Mouse (Mus musculus): ENCODE data around the gene Pdk2.
"Not testable (repeated sequence)": the region's sequence is repeated elsewhere in the genome, so short reads cannot be mapped to it uniquely, and the experiment has no call there.

Pdk2 gene

DNA sequence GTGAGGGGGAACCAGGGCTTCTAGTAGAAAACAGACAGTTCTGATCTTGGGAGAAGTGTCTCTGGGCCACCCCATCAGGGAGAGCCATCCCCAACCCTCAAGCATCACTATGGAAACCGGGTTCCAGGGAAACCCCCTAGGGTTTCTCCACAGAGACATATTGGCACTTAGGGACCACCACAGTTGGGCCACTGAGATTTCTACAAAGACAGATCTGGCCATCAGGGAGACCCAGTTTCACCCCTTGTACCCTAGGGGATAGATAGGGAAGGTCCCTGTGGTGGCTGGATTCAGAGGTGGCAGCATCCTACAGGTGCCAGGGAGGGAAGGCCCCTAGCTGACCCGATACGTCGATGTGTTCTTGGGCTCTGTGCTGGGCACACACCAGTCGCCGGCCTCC, 14.3 kb downstream of the Pdk2 start:
- no peak for DNase-seq

DNA sequence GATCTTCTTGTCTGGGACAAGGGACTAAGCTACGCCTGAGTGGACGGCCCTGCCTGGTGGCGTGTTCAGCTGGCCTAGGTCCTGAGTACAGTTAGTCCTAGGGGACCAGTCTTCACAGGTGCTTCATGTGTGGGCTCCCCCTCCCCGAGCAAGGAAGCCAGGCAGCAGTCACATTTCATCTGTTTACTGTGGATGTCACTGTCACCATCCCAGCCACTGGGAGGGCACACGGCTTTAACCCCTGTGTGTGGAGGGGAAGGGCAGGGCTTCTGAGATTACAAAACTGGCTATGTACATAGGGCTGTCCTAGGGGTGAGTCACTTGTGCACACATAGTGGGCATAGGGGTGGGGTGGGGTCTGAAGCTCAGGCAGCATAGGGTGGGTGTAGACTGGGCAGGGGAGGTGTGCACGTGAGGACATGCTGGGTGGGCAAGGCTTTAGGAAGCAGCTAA, 15.0 kb downstream of the Pdk2 start:
- peak in 1 of 2 experiments; percentile 44 for DNase-seq

DNA sequence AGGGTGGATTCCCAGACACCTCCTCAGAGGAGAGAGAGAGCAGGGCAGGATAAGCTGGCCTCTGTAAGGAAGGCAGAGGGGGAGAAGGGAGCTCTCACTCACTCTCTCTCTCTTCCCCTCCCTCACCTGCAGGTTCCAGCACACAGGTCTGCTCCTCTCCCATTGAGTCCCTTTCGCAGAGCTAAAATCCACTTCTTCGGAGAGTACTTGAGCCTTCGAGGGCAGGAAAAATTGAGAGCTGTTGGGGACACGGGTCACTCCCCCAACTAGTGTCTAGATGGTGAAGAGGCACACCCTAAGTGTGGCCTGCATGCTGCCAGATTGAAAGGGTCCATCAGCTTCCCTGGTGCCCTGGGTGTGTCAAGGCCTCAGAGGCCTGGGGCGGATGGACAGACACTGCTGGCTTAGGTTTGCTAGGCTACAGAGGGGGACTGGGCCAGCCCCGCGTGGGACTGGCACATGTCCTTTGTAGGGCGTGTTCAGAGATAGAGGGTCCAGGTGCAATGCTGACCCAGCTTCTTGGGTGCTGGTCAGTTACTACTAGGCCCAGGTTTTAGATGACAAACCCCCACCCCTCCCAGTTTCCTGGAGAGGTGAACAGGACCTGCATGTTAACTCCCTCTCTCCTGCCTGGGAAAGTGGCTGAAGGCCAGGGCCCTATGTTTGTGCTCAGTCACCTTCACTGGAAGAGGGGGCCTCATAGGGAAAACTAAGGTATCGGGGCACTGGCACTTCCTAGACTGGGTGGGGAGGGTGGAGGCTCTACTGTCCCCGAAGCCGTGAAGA, 15.7 kb downstream of the Pdk2 start:
- DNase-seq, result peak in 1 of 2 experiments; percentile 47

DNA sequence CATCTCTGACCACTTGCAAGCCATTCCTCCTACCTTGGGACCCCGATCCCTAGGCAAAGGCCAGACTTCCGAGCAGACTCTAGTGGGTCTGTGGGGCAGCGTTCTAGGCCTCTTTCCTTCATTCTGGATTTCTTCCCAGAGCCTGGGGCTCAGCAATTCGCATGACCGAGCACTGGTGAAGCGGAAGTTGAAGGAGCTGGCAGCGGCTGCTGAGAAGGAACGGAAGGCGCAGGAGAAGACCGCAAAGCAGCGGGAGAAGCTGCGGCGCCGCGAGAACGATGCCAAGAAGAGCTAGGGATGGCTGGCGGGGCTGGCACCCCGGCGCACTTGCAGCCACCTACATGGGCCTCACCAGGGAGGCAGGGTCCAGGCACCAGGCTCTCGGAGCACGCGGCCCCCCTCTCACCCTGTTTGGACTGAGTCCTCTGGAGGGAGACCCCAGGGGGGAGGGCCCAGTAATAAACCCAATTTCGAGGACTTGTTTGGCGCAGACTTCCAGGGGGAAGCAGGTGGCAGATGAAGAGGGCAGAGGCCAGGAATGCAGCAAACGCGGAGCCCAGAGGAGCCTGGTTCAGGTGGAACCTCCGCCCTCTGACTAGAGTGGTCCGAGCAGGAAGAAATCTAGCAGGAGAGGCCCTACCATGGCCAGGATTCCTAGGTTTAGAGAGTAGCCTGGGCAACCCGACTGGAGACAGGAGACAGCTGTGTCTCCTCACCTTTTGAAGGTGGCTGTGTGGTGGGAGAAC, 16.5 kb downstream of the Pdk2 start:
- DNase-seq, result peak; percentile 74 to 76

DNA sequence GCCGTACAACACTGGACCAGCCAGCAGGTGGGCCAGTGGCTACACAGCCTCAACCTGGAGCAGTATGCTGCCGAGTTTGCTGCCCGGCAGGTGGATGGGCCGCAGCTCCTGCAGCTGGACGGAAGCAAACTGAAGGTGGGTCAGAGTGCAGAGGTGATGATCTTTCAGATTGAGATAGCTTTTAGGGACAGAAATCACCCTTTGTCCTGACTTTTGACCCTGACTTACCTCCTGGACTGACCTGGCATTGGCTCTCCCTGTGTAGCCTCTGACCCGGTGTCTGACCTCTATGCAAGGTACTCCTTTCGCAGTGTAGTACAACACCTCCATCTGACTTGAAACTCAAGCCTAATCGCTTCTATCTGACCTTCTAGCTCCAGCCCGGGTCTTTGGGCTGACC, 17.7 kb downstream of the Pdk2 start:
- DNase-seq, result no peak

DNA sequence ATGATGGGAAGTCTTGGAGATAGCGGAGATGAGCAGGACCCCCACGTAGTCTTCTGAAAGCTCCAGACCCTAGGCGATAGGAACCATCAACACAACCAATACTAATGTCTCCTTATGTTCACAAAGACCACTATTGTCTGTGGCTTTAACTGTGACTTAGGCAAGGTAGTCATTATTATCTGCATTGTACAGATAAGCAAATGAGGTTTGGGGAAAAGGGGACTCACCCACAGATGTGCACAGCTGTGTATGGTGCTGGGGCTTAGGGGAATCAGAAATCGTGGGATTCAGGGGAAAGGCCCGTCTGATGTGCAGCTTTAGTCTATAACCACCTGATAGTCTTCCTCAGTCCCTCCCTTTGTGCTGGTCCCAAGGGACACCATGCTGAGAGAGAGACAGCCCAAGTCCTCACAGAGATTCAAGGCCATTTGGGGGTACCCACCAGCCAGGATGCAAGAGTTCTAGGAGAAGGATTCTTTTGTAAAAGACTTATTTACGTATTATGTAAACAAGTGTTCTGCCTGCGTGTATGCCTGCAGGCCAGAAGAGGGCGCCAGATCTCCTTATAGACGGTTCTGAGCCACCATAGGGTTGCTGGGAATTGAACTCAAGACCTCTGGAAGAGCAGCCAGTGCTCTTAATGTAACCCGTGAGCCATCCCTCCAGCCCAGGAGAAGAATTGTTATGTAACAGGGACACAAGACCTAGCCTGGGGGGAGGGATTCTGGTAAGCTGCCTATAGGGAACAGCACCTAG, 18.7 kb downstream of the Pdk2 start:
- no peak for DNase-seq

DNA sequence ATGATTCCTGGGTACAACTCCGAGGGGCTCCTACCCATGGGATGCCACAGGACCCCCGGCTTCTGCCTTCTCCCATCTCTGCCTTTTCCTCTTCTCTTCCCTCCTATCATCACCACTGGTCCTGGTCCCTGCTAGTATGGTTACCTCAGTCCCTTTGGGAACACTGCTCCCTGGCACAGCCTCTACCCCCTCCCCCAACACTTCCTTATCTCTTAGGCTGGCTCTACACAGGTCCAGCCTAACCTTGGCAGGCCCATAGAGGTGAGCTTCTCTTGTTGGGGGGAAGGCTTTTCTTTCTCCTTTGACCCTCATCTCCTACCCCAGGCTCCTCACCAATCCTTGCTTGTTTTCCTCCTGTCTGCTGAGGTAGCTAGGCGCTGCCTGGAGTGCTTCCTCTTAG, 25.7 kb downstream of the Pdk2 start:
- no peak for DNase-seq

DNA sequence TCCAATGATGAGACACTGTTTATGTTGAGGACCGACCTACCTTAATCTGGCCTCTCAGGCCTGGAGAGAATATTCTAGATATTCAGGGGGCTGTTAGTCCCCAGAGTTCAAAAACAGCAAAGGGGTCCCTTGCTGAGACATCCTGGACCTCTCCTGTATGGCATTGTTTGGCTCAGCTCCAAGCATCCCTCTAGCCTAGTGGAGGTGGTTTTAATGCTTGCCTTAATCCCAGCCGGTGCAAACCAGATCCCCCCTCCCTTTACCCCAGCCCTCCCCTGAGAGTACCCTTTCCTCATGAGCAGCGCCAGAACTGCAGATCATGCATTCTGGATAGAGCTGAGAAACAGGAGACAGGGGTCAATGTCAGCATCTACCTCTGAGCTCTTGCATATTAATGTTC, 28.7 kb downstream of the Pdk2 start:
- no peak for DNase-seq

DNA sequence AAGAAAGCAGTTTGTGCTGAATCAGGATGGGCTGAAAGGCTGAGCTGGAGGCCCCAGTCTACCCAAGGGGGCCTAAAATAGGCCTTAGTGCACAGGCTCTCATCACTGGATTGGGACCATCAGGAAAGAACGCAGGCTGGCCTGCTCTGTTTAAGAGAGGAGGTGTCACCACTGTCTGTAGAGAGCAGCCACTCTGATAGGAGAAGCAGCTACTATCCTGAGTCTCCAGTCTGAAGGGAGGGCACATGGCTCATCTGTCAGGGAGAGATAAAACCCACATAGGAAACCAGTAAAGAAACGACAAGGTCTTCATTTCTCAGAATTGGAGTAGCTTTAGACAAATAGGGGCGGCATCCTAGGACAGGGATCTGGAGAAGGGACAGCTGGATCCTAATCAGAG, 29.1 kb downstream of the Pdk2 start:
- DNase-seq, result no peak

DNA sequence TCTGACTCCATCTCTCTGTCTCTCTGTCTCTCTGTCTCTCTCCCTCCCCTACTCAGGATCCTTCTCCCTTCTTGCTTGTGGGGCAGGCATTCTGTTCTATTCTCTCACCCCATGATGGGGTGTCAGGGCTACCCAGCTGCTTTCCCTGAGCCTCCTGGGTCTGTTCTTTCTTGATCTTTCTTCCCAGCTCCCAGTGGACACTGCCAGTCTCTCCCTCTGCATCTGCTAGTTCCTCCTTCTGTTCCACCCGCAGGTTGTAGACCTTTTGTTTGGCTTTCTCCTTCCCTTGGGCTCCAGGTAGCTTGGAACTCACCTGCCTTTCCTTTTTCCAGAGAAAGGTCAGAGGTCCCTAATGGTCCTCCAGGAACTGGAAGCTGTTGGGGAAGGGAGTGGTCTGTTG, 29.7 kb downstream of the Pdk2 start:
- no peak for DNase-seq

DNA sequence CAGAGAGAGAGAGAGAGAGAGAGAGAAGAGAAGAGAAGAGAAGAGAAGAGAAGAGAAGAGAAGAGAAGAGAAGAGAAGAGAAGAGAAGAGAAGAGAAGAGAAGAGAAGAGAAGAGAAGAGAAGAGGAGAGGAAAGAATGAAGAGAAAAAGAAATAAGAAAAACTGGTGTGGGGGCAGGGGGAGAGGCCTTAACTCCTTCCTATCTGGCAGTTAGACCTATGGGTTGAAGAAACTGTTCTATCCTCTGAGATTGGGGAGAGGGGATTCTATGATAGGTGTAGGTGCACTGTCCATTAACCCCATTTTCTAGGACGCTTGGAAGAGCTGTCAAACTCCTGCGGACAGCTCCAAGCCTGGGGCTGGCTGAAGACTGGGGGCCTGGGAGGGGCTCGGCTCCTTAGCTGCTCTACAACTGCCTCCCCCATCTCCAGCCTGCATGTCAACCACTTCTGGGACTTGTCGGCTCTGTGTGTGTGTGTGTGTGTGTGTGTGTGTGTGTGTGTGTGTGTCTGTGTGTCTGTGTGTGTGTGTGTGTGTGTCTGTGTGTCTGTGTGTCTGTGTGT, 30.2 kb downstream of the Pdk2 start:
- not testable (repeated sequence) for DNase-seq

DNA sequence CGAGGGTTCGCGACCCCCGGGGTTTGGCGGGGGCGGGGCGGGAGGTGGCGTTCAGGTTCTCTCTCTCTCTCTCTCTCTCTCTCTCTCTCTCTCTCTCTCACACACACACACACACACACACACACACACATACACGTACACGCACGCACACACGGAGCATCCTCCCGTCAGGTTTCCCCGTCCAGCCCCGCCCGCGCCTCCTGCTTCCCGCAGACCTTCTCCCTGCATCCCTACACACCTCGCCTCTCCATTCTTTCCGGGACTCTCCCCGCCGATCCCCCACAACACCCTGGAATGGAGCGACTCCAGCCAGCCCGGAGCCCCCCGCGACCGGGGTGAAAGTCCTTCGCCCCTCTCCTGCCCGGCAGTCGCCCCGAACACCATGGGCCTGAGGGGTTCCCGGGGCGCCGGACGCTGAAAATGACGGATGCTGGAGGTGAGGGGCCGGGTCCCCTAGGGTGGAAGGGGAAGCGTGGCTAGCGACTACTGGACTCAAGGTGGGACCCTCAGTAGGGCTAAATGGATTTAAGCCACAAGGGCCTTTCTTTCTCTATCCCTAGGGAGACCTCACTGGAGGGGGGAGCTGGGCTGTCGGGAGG, 30.9 kb downstream of the Pdk2 start:
- no peak for DNase-seq

DNA sequence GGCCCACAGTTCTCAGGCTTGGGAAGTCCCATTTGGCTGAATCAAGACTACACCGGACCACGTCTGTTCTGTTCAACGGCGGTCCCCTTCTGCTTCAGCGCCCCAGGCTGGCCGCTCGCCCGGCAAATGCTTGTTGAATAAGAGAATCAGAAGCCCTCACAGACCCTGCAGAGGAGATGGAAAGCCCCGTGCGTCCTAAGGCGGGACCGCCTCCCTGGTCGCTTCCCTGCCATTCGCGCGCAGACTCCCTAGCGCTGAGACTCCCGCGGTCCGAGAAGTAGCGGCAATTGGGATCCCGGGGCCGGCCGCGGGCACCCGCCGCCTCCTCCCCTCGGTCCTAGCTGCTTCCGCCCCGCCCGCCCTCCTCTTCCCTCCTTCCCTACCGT, 31.5 kb downstream of the Pdk2 start, which contains the start of gene Samd14:
Gene Samd14 (plus strand): TSS at position 251 of the 386 bp plus-strand sequence.
- peak; percentile 34 to 73 for DNase-seq

DNA sequence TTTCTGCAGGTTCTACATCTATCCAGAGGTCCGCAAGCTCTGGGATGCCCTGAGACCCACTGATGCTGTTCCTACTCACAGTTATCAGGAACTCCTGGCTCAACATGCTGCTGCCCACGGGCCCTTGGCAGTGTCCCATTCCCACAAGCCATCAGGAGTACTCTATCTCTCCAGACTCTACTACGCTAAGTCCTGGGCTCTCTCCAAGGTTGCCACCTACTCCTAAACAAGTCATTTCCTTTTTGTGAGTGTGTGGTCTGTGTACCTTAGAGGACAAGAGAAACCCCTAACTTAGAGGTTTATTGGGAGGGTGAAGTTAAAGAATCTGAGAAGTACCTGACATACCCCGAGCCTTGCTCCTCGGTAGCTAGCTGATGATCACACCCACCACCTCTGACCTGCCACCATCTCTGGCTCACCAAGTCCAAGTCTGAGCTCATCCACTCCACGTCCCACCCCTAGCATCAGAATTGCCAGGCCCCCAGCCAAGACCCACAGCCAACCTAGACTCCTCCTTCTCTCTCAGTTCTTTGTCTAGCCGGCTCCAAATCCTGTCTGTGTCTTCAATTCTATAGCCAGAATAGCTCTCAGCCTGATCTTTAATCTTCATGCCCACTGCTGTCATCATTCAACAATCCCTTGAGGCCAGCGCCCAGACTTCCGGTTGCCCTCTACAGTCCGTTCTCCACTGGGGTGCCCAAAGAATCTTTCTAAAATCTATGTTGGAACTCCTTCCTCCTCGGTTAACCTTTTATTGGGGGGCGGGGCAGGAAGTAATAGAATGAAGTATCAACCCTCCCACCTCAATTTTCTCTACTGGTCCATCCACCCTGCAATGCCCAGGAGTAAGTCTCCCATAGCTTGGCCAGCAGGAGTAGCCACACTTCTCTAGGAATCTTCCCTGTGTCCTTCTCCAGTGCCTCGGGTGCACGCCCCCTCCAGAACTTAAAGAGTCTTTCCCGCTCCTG, 32.2 kb downstream of the Pdk2 start:
- no peak for DNase-seq

DNA sequence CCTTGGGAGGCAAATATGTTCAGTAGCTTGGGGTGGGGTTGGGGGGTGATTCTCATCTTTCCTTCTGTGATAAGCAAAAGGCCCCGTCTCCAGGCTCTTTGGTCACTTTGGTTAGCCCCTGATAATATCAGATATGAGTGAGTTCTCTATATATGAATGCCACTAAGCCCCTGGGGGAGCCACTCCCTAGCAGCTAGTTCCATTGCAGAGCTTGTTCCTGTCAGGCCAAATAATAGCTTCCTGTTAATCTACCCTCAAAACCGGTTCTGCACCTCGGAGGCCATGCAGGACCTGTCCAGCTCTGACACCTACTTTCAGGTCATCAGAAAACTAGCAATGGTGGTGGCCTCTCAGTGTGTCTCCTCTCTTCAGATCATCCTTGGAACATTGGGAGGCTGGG, 33.7 kb downstream of the Pdk2 start:
- no peak for DNase-seq

DNA sequence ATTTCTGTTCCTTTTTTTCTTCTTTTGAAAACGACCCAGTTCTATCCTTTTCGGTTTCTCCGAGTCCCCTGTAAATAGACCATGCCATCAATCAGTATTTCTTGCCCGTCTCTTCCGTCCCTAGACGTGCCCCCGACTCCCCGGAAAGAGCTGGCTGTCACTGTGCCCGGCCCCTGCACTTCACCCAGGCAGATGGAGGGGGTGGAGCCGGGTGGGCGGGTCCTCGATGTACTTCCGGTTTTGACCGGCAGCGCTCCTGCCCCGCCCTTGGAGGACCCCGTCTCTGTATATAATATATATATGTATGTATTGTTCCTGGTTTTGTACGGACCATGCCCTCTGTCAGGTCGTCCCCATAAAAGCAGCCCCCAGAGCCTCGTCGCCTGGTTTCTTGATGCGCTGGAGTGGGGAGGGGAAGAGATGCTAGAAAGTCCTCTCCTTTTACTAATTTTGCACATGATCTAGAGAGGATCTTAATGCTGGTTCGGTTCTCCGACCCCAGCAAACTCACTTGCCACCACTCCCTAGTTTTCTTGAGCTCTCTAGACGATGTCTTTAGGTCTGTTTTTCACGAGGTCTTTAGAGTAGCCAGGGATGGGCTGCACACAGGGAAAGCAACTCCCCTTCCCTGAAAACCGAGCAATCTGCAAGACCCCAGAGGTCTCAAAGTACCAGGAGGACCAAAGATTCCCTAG, 34.5 kb downstream of the Pdk2 start:
- peak; percentile 83 to 92 for DNase-seq

DNA sequence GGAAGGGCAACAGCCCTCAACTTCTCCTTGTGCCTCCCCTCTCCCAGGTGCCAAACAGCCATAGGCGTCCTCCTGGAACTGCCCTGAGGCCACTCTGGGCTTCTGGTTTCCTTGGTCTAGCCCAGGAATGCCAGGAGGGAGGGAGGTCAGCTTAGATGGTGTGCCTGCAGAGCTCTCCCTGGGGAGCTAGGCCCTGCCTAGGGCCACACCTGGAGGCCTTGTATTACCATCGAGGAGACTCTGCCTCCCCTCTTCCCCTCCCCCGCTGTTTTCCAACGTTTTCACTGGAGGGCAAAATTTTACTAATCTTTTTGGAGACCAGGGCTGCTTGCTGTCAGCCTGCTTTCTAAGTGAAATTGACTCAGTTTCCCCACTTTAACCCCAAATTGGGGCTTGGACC, 35.1 kb downstream of the Pdk2 start:
- DNase-seq, result no peak

DNA sequence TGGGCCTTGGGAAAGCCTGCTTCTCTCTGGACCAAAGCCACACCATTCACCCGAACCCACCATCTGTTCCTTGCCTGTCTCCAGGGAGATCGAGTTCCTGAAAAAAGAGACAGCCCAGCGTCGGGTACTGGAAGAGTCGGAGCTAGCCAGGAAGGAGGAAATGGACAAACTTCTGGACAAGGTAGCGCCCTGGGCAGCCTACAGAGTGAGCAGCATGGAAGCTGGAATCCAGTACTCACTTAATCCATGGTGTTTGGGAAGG, 36.3 kb downstream of the Pdk2 start:
- DNase-seq, result no peak

DNA sequence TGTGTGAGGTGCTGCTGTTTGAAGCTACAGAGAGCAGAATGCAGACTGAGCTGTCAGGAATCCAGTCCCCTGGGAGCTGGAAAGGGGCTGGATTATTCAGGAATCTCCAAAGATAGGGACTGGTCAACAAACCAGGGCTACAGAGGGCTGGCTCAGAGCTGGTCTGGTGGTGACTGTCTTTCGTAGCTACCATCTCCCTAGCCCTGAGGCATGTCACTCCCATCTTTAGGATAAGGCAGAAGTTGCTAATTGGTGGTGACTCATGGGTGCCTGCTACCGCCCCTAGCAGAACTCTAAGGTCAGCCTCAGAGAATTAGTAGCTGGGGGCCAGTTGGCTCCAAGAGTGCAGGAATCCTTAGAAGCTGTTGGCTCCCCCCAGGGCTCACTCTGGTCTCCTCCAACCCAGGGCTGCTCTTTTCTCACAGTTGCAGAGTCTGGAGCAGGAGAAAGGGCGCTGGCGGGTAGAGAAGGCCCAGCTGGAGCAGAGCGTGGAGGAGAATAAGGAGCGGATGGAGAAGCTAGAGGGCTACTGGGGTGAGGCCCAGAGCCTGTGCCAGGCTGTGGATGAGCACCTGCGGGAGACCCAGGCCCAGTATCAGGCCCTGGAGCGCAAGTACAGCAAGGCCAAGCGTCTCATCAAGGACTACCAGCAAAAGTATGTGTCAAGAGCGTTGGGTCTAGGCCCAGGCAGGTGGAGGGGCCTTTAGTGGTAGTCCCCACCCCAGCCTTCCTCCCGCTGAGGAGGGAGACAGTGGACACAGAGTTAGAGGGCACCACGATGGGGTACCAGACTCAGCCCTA, 36.8 kb downstream of the Pdk2 start:
- DNase-seq, result no peak

DNA sequence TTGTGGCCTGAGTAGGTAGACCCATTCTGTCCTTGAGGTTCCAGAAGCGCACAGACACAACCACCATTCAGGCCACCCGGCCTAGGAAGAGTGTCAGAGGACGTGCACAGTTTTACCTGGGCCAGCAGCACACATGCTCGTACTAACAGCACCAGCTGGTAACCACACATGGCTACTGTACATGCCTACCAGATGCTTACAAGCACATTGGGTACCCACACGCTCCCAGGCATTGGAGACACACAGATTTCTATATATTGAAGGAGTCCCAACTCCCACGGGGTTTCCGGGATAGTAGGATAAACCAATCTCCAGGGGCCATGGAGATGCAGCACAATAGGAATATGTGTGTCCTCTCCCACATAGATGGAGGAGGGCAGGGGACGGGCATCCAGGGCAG, 38.4 kb downstream of the Pdk2 start:
- DNase-seq, result no peak
